Mouse (Mus musculus) midbrain, embryonic 16.5 days (tissue): ENCODE measurements around the gene Tex101. TPM values are rescaled to one million over a fixed set of nuclear protein-coding genes. Genes with fewer than 3 reads are reported as not detected.
A peak's percentile ranks its signal among the peaks of the same experiment; 100 is the strongest.

Source experiments
- ATAC-seq: fragments of 200-750 bp; cut with Nextera tagmentation; 2 replicates; pipeline ENCODE4 v1.8.0; 2017; ENCODE audit warnings: moderate TSS enrichment
- H3K27ac ChIP-seq: fragments of 300-500 bp; sonication (generic); 2 replicates; pipeline ENCODE4 v1.5.1; 2014; ENCODE audit warnings: mild to moderate bottlenecking, low read length, mixed read lengths
- H3K27me3 ChIP-seq: fragments of 300-500 bp; sonication (generic); 2 replicates; pipeline ENCODE4 v1.6.1; 2014; ENCODE audit warnings: low read depth, low read length, mixed read lengths; ENCODE audit not compliant: control insufficient read depth, insufficient read depth
- H3K36me3 ChIP-seq: fragments of 300-500 bp; sonication (generic); 2 replicates; pipeline ENCODE4 v1.6.1; 2014; ENCODE audit warnings: mild to moderate bottlenecking, low read length, moderate library complexity, mixed read lengths; ENCODE audit not compliant: control insufficient read depth, insufficient read depth
- H3K4me1 ChIP-seq: fragments of 300-500 bp; sonication (generic); 2 replicates; pipeline ENCODE4 v1.6.1; 2014; ENCODE audit warnings: mild to moderate bottlenecking, low read length, mixed read lengths; ENCODE audit not compliant: control insufficient read depth, insufficient read depth
- H3K4me2 ChIP-seq: fragments of 300-500 bp; sonication (generic); 2 replicates; pipeline ENCODE4 v1.6.1; 2014; ENCODE audit warnings: mild to moderate bottlenecking, low read length, mixed read lengths
- H3K4me3 ChIP-seq: fragments of 300-500 bp; sonication (generic); 2 replicates; pipeline ENCODE4 v1.5.1; 2014; ENCODE audit warnings: low read depth, mild to moderate bottlenecking, low read length, moderate library complexity, mixed read lengths
- H3K9ac ChIP-seq: fragments of 300-500 bp; sonication (generic); 2 replicates; pipeline ENCODE4 v1.6.1; 2014; ENCODE audit warnings: low read depth, low read length, mixed read lengths
- H3K9me3 ChIP-seq: fragments of 300-500 bp; sonication (generic); replicated peaks from 2 replicates; pipeline ENCODE4 v1.6.1; 2014; ENCODE audit warnings: mild to moderate bottlenecking, low read length, mixed read lengths; ENCODE audit not compliant: control insufficient read depth, poor library complexity, severe bottlenecking
- WGBS: fragments of 180-500 bp; shearing (Covaris S2); extraction: QIAGEN DNeasy Blood & Tissue Kit; methylation state at CpG from one replicate; pipeline ENCODE4 v1.1.7; 2014; 5-methylcytosine and 5-hydroxymethylcytosine counted together
- polyA plus RNA-seq: library from polyadenylated mRNA; unstranded; fragments of >200 nt; fragmentation: Nextera tagmentation; extraction: Ambion mirVana; gene quantifications from 2 replicates; pipeline ENCODE4 v1.2.1, GENCODE M21; 2015

The Tex101 gene
- polyA plus RNA-seq, 1 experiment from 2014 or later: not detected

GRCm38 (mm10) chr7:24664959-24665358 is 11.5 kb downstream of the Tex101 start:
- no peaks in the 10 kb centered on the region for H3K27me3 ChIP-seq
- H3K27ac ChIP-seq: no peak overlapping the region
- no peaks in the 10 kb centered on the region for H3K36me3 ChIP-seq
- H3K9ac ChIP-seq: no peak overlapping the region
- no peak overlapping the region for H3K4me3 ChIP-seq
- ATAC-seq: no peak
- no peak overlapping the region for H3K4me2 ChIP-seq
- no peaks in the 10 kb centered on the region for H3K9me3 ChIP-seq
- WGBS: 68% methylated on average over 9 of the region's 9 CpGs
- no peaks in the 10 kb centered on the region for H3K4me1 ChIP-seq

- Histone ChIP-seq H3K27ac (no peak overlapping the region), H3K9me3 (no peaks in the 10 kb centered on the region), H3K4me1 (no peaks in the 10 kb centered on the region), H3K4me3 (no peak overlapping the region), H3K4me2 (no peak overlapping the region), H3K9ac (no peak overlapping the region), H3K27me3 (no peaks in the 10 kb centered on the region), H3K36me3 (no peaks in the 10 kb centered on the region)
- 29% methylated on average over 8 of the region's 8 CpGs for WGBS
- ATAC-seq: no peak
These were observed 12.2 kb downstream of the Tex101 start for GRCm38 (mm10) chr7:24664301-24664700.

- peak; percentile 73 for ATAC-seq
- no peaks in the 10 kb centered on the region for H3K36me3 ChIP-seq
- WGBS: 15% methylated on average over 8 of the region's 8 CpGs
These were observed 13.9 kb downstream of the Tex101 start for GRCm38 (mm10) chr7:24662575-24662974.

GRCm38 (mm10) chr7:24661118-24661904 is 15.2 kb downstream of the Tex101 start:
- WGBS: 81% methylated on average over 17 of the region's 17 CpGs
- no peak overlapping the region for H3K27ac ChIP-seq
- H3K9ac ChIP-seq: no peak overlapping the region

More at GRCm38 (mm10) chr7:24662575-24662974, 13.9 kb downstream of the Tex101 start:
- Histone ChIP-seq H3K9ac (no peak overlapping the region), H3K4me3 (no peak overlapping the region), H3K27me3 (no peaks in the 10 kb centered on the region), H3K9me3 (no peaks in the 10 kb centered on the region), H3K4me1 (no peaks in the 10 kb centered on the region), H3K27ac (no peak overlapping the region), H3K4me2 (no peak overlapping the region)

GRCm38 (mm10) chr7:24659737-24660357 is 16.6 kb downstream of the Tex101 start:
- Histone ChIP-seq H3K9me3 (no peaks in the 10 kb centered on the region), H3K36me3 (no peaks in the 10 kb centered on the region), H3K27me3 (no peaks in the 10 kb centered on the region), H3K9ac (peak overlapping the region; percentile 5; the same call in 1 of the 2 replicates), H3K4me3 (no peak overlapping the region), H3K4me1 (no peaks in the 10 kb centered on the region), H3K27ac (no peak overlapping the region), H3K4me2 (no peak overlapping the region)
- peak; percentile 68; the same call in 1 of the 2 replicates for ATAC-seq
- WGBS: 58% methylated on average over 12 of the region's 12 CpGs

More at GRCm38 (mm10) chr7:24661118-24661904, 15.2 kb downstream of the Tex101 start:
- no peaks in the 10 kb centered on the region for H3K9me3 ChIP-seq
- no peak overlapping the region for H3K4me3 ChIP-seq
- no peaks in the 10 kb centered on the region for H3K4me1 ChIP-seq
- no peaks in the 10 kb centered on the region for H3K27me3 ChIP-seq
- no peaks in the 10 kb centered on the region for H3K36me3 ChIP-seq
- no peak for ATAC-seq
- H3K4me2 ChIP-seq: no peak overlapping the region

- H3K4me2 ChIP-seq: no peak overlapping the region
- 20% methylated on average over 7 of the region's 7 CpGs for WGBS
These were observed 22.8 kb downstream of the Tex101 start for GRCm38 (mm10) chr7:24653681-24654080.

GRCm38 (mm10) chr7:24646486-24646885 is 30.0 kb downstream of the Tex101 start:
- ATAC-seq: no peak
- no peak overlapping the region for H3K4me2 ChIP-seq
- 82% methylated on average over 7 of the region's 7 CpGs for WGBS

More at GRCm38 (mm10) chr7:24653681-24654080, 22.8 kb downstream of the Tex101 start:
- no peak for ATAC-seq
- H3K9ac ChIP-seq: no peak overlapping the region
- no peak overlapping the region for H3K27ac ChIP-seq
- no peaks in the 10 kb centered on the region for H3K4me1 ChIP-seq
- H3K9me3 ChIP-seq: no peaks in the 10 kb centered on the region
- no peak overlapping the region for H3K4me3 ChIP-seq
- H3K27me3 ChIP-seq: no peaks in the 10 kb centered on the region
- H3K36me3 ChIP-seq: no peaks in the 10 kb centered on the region

GRCm38 (mm10) chr7:24644996-24645395 is 31.5 kb downstream of the Tex101 start:
- ATAC-seq: no peak
- Histone ChIP-seq H3K36me3 (no peaks in the 10 kb centered on the region), H3K9ac (no peak overlapping the region), H3K9me3 (no peaks in the 10 kb centered on the region), H3K27ac (no peak overlapping the region), H3K4me1 (no peaks in the 10 kb centered on the region), H3K27me3 (peaks cover 6% of the 10 kb centered on the region; the same call in 1 of the 2 replicates), H3K4me3 (no peak overlapping the region), H3K4me2 (no peak overlapping the region)
- 73% methylated on average over 7 of the region's 7 CpGs for WGBS

More at GRCm38 (mm10) chr7:24646486-24646885, 30.0 kb downstream of the Tex101 start:
- H3K36me3 ChIP-seq: no peaks in the 10 kb centered on the region
- no peaks in the 10 kb centered on the region for H3K4me1 ChIP-seq
- H3K27ac ChIP-seq: no peak overlapping the region
- H3K9me3 ChIP-seq: no peaks in the 10 kb centered on the region
- no peak overlapping the region for H3K9ac ChIP-seq
- no peak overlapping the region for H3K4me3 ChIP-seq
- no peaks in the 10 kb centered on the region for H3K27me3 ChIP-seq

GRCm38 (mm10) chr7:24644492-24644891 is 32.0 kb downstream of the Tex101 start:
- H3K4me2 ChIP-seq: no peak overlapping the region
- H3K9me3 ChIP-seq: no peaks in the 10 kb centered on the region
- peaks cover 7% of the 10 kb centered on the region for H3K27me3 ChIP-seq
- no peak overlapping the region for H3K4me3 ChIP-seq
- 86% methylated on average over 6 of the region's 6 CpGs for WGBS
- no peak for ATAC-seq
- H3K36me3 ChIP-seq: no peaks in the 10 kb centered on the region
- H3K9ac ChIP-seq: no peak overlapping the region
- no peak overlapping the region for H3K27ac ChIP-seq
- no peaks in the 10 kb centered on the region for H3K4me1 ChIP-seq
